Mouse (Mus musculus): ENCODE results near the gene Polr1c. TPM values are rescaled to one million over a fixed set of nuclear protein-coding genes. Genes with fewer than 3 reads are reported as not detected.

Polr1c gene
- polyA plus RNA-seq, 1 experiment from 2014 or later, result 138 TPM

DNA sequence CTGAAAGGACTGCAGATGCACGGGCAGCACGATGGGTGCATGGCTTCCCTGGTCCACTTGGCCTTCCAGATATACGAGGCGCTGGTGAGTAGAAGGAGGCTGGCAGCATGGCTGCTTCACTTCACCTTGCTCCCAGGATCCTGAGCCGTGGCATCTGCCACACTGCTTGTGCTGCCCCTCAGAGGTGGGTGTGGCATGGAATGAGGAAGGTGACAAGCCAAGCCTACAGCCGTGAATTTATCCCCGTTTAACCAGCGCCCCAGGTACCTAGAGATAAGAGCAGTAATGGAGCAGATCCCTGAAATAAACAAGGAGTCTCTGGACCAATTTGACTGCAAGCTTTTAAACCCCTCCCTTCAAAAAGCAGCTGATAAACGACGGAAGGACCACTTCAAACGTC is 6.4 kb downstream of the Polr1c start:
- Histone ChIP-seq H3K27ac (replicated peaks) (no peak overlapping the region), H3K4me3 (no peak overlapping the region), H3K4me1 (peaks cover 1% of the 10 kb centered on the region), H3K36me3 (peaks cover 100% of the 10 kb centered on the region), H3K9me3 (replicated peaks) (no peaks in the 10 kb centered on the region), H3K27me3 (ENCODE audit: low read depth, poor library complexity, severe bottlenecking) (no peaks in the 10 kb centered on the region)
- no peak for DNase-seq (ENCODE audit: low spot score)
- WGBS, result 82% methylated on average over 11 of the region's 11 CpGs

DNA sequence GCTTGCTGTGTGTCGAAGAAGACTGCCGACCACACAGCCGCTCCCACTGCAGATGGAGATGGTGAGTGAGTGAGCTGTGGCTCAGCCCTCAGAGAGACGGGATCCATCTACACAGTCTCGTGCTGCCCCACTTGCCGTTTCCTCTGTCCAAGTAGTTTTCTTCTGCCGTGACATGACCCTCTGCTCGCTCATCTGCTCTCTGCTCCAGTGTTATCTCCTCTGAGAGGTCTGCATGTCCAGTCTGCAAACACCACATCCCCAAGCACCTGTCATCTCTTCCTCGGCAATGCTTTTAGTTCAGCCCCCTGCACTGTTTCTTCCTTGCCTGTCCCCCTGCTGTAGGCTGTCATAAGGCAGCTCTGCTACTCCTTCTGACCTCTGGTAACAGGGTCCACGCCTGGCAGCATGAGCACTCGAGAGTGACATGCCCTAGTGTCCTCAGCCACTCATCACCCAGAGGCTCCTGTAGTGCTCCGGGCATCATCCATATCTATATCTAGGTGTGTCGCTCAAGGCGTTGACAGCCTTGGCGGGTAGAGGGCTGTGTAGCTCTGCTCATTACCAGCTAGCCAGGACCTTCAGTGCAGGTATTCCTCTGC is 8.2 kb downstream of the Polr1c start:
- Histone ChIP-seq H3K27me3 (ENCODE audit: low read depth, poor library complexity, severe bottlenecking) (no peaks in the 10 kb centered on the region), H3K9me3 (replicated peaks) (no peaks in the 10 kb centered on the region), H3K27ac (replicated peaks) (no peak overlapping the region), H3K36me3 (peaks cover 100% of the 10 kb centered on the region), H3K4me3 (no peak overlapping the region), H3K4me1 (no peaks in the 10 kb centered on the region)
- no peak for DNase-seq (ENCODE audit: low spot score)
- WGBS, result 93% methylated on average over 15 of the region's 15 CpGs

DNA sequence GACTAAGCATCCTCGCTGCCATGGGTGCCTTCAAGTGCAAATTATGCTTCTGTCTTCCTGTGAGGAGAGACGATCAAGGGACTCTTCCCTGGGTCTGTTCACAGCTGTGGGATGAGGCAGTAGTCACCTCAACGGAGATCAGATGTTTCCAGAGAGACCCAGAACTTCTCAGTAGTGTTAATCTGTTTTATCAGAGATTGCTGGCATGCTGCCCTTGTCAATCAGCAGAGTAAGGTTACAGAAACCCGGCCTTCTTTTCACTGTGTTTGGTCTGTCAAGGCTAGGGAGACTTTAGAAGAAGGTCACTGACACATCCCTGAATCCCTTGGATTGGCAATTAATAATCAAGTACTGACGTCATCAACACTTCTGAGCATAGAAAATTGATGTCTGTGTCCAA is 10.4 kb downstream of the Polr1c start:
- Histone ChIP-seq H3K27ac (replicated peaks) (no peak overlapping the region), H3K9me3 (replicated peaks) (no peaks in the 10 kb centered on the region), H3K4me1 (no peaks in the 10 kb centered on the region), H3K27me3 (ENCODE audit: low read depth, poor library complexity, severe bottlenecking) (no peaks in the 10 kb centered on the region), H3K36me3 (peaks cover 100% of the 10 kb centered on the region), H3K4me3 (no peak overlapping the region)
- 90% methylated on average over 5 of the region's 5 CpGs for WGBS
- no peak for DNase-seq (ENCODE audit: low spot score)

DNA sequence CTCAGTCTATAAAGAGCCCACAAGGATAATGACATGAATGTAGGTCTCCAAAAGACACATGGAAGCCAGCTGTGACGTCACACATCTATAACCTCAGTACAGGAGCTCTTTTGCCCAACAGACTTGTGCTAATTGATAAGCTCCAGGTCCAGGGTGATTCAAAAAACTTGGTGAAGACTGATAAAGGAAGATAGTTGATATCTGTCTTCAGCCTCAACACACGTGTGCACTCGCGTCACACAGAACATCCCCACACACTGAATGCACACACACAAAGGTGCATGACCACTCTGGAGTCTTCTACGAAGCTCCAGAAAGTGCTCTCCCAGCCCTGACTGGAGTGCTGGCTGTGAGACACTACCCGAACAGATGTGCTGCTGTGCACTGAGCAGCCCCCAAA is 10.8 kb downstream of the Polr1c start:
- no peak for DNase-seq (ENCODE audit: low spot score)
- 94% methylated on average over 6 of the region's 6 CpGs for WGBS
- Histone ChIP-seq H3K4me1 (no peaks in the 10 kb centered on the region), H3K27ac (replicated peaks) (no peak overlapping the region), H3K36me3 (peaks cover 100% of the 10 kb centered on the region), H3K9me3 (replicated peaks) (no peaks in the 10 kb centered on the region), H3K27me3 (ENCODE audit: low read depth, poor library complexity, severe bottlenecking) (no peaks in the 10 kb centered on the region), H3K4me3 (no peak overlapping the region)

DNA sequence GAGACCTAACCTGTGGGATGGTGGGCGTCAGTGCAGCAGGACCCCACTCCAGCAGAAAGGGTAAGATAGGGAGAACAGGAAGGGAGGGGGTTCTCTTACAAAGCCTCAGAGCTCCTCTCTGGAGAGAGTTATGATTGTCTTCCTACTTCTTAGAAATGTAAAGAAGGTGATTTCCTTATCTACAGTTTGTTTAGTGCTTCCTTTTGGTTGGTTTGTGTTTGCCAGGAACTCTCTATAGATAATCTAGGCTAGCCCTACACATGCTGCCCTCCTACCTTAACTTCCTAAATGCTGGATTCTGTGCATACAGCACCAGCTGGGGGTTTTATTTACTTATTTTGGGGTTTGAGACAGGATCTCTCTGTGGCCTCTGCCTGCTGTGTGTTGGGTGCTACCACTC is 11.8 kb downstream of the Polr1c start:
- WGBS, result 79% methylated on average over 1 of the region's 1 CpGs
- Histone ChIP-seq H3K4me1 (no peaks in the 10 kb centered on the region), H3K4me3 (no peak overlapping the region), H3K36me3 (peaks cover 100% of the 10 kb centered on the region), H3K27me3 (ENCODE audit: low read depth, poor library complexity, severe bottlenecking) (no peaks in the 10 kb centered on the region), H3K27ac (replicated peaks) (no peak overlapping the region), H3K9me3 (replicated peaks) (no peaks in the 10 kb centered on the region)
- DNase-seq (ENCODE audit: low spot score), result no peak

DNA sequence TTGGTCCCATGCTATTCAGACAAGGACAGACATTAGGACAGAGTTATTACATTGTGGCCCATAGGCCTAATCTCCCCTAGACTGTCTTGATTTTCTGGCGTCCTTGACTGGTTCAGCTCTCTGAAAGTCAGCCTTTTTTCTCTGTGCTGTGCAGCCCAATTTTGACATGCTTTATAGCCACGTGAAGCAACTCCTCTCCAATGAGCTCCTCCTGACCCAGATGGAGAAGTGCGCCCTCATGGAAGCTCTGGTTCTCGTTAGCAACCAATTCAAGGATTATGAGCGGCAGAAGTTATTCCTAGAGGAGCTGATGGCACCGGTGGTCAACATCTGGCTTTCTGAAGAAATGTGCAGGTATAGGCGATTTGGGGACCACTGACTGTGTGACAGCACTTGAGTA is 20.3 kb downstream of the Polr1c start:
- WGBS, result 88% methylated on average over 7 of the region's 7 CpGs
- Histone ChIP-seq H3K36me3 (peaks cover 100% of the 10 kb centered on the region), H3K27ac (replicated peaks) (no peak overlapping the region)

DNA sequence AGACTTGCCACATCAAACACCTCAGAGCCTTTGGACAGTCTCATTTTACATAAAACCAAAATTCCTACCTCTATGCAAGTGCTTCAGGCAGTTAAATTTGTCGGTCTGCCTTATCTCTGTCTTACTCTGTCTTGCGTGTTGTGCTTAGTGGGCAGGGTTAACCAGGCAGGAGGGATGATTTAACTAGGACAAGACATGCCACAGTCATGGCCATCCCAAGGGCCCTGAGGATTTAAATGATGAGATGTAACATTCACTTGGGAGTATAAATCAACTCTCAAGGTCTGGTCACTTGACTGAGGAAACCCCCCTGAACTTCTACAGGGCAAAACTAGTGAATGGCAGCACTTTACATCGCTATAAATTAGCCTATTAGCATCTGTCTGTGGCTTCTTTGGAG is 26.3 kb downstream of the Polr1c start:
- Histone ChIP-seq H3K27me3 (ENCODE audit: low read depth, poor library complexity, severe bottlenecking) (no peaks in the 10 kb centered on the region), H3K27ac (replicated peaks) (no peak overlapping the region), H3K36me3 (peaks cover 100% of the 10 kb centered on the region), H3K4me1 (no peaks in the 10 kb centered on the region), H3K4me3 (no peak overlapping the region), H3K9me3 (replicated peaks) (no peaks in the 10 kb centered on the region)
- 93% methylated on average over 3 of the region's 3 CpGs for WGBS
- DNase-seq (ENCODE audit: low spot score), result no peak

More for the DNA sequence above, 20.3 kb downstream of the Polr1c start:
- H3K4me3 ChIP-seq, result no peak overlapping the region
- H3K9me3 ChIP-seq (replicated peaks), result no peaks in the 10 kb centered on the region
- no peaks in the 10 kb centered on the region for H3K27me3 ChIP-seq (ENCODE audit: low read depth, poor library complexity, severe bottlenecking)
- H3K4me1 ChIP-seq, result no peaks in the 10 kb centered on the region
- DNase-seq (ENCODE audit: low spot score), result no peak

DNA sequence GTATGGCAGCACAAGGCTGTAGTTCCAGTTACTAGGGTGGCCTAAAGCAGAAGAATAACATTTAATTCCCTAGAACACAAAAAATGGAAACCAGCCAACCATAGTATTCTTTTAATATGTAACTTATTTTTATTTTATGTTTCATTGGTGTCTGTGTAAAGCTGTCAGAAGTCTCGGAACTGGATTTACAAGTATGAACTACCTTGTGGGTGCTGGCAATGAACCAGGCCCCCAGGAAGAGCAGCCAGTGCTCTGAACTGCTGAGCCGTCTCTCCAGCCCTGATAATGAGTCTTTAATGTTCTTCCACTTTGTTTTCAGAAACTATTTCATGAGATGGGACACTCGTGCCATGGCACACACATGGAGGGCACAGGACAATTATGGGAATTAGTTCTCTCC is 37.3 kb downstream of the Polr1c start:
- no peak overlapping the region for H3K4me3 ChIP-seq
- no peaks in the 10 kb centered on the region for H3K4me1 ChIP-seq
- no peak for DNase-seq (ENCODE audit: low spot score)
- no peak overlapping the region for H3K27ac ChIP-seq (replicated peaks)
- no peaks in the 10 kb centered on the region for H3K27me3 ChIP-seq (ENCODE audit: low read depth, poor library complexity, severe bottlenecking)
- H3K36me3 ChIP-seq, result peaks cover 100% of the 10 kb centered on the region
- H3K9me3 ChIP-seq (replicated peaks), result no peaks in the 10 kb centered on the region
- WGBS, result 98% methylated on average over 3 of the region's 3 CpGs

DNA sequence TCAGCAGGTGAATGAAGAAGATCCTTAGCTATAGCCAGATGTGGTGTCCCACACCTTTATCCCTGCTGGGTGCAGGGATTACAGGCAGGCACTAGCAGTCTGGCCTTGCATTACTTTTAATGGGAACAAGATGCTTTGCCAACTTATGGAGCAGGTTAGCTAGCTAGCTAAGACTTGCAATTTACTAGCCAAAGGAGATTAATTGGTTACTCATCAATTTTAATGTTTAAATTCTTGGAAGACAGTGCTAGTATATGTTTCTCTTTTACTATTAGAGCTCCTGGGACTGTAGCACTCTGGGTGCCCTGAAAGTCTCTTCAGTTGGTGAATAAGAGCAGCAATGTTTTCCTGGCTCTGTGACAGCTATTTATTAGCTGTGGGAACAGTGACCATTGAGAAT is 41.2 kb downstream of the Polr1c start:
- H3K4me3 ChIP-seq, result no peak overlapping the region
- no peaks in the 10 kb centered on the region for H3K27me3 ChIP-seq (ENCODE audit: low read depth, poor library complexity, severe bottlenecking)
- peaks cover 76% of the 10 kb centered on the region for H3K36me3 ChIP-seq
- no peak for DNase-seq (ENCODE audit: low spot score)
- H3K27ac ChIP-seq (replicated peaks), result no peak overlapping the region
- H3K4me1 ChIP-seq, result peaks cover 17% of the 10 kb centered on the region
- no peaks in the 10 kb centered on the region for H3K9me3 ChIP-seq (replicated peaks)

DNA sequence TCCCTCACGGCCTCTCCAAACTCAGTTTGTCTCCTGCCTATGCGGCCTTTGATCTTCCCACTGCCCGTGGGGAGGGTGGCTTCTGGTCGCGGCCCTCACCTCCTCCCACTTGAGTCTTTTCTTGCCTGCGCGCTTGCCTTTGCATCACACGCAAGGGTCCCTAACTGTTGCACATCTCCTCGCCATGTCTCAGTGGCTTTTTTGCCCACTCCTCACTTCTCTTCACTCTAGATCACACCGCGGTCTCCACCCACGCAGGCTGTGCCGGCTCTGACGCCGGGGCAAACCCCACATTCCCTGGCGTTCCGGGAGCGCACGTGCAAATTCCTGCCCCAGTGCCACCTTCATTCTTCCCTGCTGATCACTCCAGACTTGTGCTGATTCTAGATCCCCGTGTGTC is 44.8 kb downstream of the Polr1c start:
- no peak for DNase-seq (ENCODE audit: low spot score)
- H3K27ac ChIP-seq (replicated peaks), result peak overlapping the region; percentile 87
- H3K9me3 ChIP-seq (replicated peaks), result no peaks in the 10 kb centered on the region
- H3K36me3 ChIP-seq, result peaks cover 60% of the 10 kb centered on the region
- no peaks in the 10 kb centered on the region for H3K27me3 ChIP-seq (ENCODE audit: low read depth, poor library complexity, severe bottlenecking)
- H3K4me1 ChIP-seq, result peaks cover 33% of the 10 kb centered on the region
- H3K4me3 ChIP-seq, result peak overlapping the region; percentile 92
- under 1% methylated on average over 20 of the region's 20 CpGs for WGBS

DNA sequence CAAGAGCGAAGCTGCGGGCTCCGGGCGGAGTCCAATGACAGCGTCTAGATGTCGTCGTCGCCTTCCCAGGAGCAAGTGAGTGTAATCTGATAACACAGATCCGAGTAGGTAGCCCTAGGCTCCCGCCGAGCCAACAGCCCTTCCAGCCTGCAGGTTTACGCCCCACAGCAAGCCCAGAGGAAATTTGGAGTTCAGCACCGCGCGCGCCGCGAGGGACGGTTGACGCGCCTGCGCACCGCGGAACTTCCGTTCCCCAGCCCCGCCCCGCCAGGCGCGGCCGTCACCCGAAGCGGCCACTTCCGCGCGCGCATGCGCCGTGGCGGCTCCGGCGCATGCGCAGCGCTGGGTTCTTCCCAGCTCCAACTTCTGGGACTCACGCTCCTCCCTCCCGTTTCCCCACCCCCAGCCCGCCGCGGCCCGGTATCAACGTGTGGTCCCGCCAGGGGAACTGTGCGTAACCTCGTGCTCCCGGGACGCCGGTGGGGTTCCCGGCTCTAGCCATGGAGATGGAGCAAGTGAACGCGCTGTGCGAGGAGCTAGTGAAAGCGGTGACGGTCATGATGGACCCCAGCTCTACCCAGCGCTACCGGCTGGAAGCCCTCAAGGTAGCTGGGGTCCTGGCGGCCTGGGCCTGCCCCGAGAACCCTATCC is 45.3 kb downstream of the Polr1c start, which contains the start of the genes Polh and Xpo5:
Gene Polh, minus strand, starts transcription at position 225 of the 651 bp plus-strand sequence.
Gene Xpo5, plus strand, starts transcription at position 362 of the 651 bp plus-strand sequence.
- peak; percentile 94 for DNase-seq (ENCODE audit: low spot score)
- peaks cover 33% of the 10 kb centered on the region for H3K4me1 ChIP-seq
- no peaks in the 10 kb centered on the region for H3K9me3 ChIP-seq (replicated peaks)
- H3K27ac ChIP-seq (replicated peaks), result peak within 1 kb of the TSS; percentile 87
- H3K36me3 ChIP-seq, result peaks cover 60% of the 10 kb centered on the region
- H3K27me3 ChIP-seq (ENCODE audit: low read depth, poor library complexity, severe bottlenecking), result no peaks in the 10 kb centered on the region
- peak within 1 kb of the TSS; percentile 92 for H3K4me3 ChIP-seq
- under 1% methylated on average over 66 of the region's 66 CpGs for WGBS

DNA sequence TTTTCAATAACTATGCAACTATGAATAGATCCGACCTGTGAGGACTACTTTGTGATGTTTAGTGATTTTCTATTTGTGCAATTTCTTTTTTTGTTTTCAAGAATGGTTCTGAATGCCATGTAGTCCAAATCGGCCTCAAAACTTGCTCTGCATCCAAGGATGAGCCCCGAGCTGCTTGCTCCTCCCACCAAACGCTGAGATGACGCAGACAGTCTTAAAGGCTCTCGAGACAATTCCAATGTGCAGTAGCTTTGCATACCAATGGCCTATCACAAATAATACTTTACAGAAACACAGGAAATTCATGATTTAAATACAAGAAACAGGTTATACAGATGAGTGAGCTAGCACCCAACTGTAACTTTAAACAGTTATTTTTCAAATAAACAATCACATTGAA is 46.7 kb downstream of the Polr1c start:
- 78% methylated on average over 6 of the region's 6 CpGs for WGBS
- H3K4me1 ChIP-seq, result peaks cover 33% of the 10 kb centered on the region
- H3K27me3 ChIP-seq (ENCODE audit: low read depth, poor library complexity, severe bottlenecking), result no peaks in the 10 kb centered on the region
- no peak overlapping the region for H3K27ac ChIP-seq (replicated peaks)
- no peaks in the 10 kb centered on the region for H3K9me3 ChIP-seq (replicated peaks)
- peaks cover 60% of the 10 kb centered on the region for H3K36me3 ChIP-seq
- no peak for DNase-seq (ENCODE audit: low spot score)
- H3K4me3 ChIP-seq, result peak overlapping the region; percentile 92
